Mouse (Mus musculus) brain, embryonic 18.5 days (tissue): ENCODE data around the gene Cpa2.
A peak's percentile ranks its signal among the peaks of the same experiment; 100 is the strongest.

Experiments used
- DNase-seq: peaks from one replicate; pipeline ENCODE4 v3.0.0-alpha.2; 2012; ENCODE audit warnings: low read depth, low spot score

The Cpa2 gene

GRCm38 (mm10) chr6:30547656-30548306 lies 6.4 kb downstream of the Cpa2 start:
- no peak for DNase-seq

GRCm38 (mm10) chr6:30549231-30549761 lies 7.9 kb downstream of the Cpa2 start:
- DNase-seq, result no peak

DNA sequence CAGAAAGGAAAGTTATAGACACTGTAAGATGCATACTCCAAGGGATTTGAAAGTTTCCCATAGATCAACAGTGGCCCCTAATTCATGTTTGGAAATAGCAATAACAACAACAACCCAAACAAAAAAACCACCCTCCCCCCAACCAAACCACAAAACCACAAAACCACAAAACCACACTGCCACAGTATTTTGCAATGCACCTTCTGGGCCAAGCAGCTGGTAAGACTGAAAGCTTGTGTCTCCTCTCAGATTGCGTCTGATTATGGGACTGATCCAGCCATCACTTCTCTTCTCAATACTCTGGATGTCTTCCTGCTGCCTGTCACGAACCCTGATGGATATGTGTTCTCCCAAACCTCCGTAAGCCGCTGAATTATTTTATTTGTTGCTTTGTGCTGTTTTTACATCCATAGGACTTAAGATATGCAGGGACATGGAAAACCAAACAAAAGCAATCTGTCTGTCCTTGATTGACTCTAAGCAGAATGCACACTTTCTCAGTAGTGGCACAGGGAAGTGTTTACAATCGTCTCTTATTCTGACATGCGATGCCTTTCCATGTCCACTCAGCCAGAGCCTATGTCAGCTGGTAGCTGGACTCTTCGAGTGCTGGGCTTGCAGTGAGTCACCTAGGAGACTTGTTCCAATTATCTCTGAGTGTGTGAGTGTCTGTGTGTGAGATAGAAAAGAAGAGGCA lies 9.3 kb downstream of the Cpa2 start:
- no peak for DNase-seq

GRCm38 (mm10) chr6:30551193-30551515 lies 9.8 kb downstream of the Cpa2 start:
- no peak for DNase-seq

DNA sequence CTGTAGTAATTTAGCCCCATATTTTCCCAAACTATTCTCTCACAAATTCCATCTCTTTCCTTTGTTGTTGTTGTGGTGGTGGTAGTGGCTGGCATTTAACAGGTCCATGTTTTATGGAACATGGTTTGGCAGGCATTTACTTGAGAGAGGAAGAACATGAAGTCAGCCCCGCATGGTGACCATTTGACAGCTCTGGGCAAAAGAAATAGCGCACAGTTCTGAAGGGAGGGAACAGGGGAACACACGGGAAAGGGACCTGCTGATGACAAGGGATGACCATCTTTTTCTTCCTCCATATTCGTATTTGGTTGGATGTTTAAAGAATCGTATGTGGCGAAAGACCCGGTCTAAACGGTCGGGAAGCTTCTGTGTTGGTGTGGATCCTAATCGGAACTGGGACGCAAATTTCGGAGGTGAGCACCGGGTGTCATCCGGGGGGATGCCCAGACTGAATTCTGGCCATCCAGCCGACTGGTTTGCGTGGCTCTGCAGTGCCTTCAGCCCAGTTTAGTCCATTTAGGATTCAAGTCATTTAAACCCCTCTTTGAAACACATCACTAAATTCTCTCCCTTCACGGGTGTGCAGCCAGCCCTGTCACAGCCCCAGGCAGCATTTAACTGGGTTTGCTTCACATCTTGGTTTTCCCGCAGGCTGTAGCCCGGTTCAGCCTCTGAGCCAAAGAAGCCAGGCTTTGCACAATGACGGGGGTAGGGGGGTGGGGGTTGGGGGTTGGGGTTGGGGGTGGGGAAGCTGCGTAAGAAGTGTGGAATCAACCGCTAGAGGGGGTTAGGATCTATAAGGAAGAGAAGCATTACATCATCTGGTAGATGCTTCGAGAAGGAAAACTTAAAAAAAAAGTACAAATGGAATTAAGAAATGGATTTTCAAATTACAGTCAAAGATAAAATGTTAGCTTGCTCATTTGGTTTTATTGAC lies 10.5 kb downstream of the Cpa2 start:
- peak; percentile 74 for DNase-seq

GRCm38 (mm10) chr6:30552628-30553027 lies 11.2 kb downstream of the Cpa2 start:
- DNase-seq, result no peak

DNA sequence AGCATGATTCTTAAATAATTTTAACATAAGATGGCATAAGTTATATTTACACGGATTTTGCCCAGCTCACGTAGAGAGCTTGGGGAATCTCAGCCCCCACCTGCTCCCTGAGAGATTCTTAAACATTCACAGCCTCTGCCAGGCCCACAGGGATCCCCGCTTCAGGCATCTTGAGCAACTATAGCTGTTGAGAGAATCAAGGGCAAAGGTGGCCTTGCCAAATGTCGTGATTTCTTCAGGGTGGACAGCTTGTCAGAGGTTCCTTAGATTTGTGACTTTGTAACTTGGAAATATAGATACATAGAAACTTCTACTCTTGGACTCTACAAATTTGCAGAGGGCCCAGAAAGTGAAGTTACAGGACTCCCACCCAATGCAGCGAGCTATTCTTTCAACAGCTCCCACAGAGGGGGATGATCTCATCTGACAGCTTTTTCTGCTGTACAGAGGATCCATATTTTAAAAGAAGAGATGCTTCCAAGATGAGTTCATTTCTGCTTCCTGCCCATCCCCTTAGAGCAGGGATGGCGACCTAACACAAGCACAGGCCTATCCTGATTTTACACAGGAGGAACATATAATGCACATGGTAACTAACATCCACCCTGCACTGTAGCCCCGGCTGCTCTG lies 12.1 kb downstream of the Cpa2 start:
- DNase-seq, result no peak

- no peak for DNase-seq
Observed at GRCm38 (mm10) chr6:30554092-30554491, 12.7 kb downstream of the Cpa2 start.

DNA sequence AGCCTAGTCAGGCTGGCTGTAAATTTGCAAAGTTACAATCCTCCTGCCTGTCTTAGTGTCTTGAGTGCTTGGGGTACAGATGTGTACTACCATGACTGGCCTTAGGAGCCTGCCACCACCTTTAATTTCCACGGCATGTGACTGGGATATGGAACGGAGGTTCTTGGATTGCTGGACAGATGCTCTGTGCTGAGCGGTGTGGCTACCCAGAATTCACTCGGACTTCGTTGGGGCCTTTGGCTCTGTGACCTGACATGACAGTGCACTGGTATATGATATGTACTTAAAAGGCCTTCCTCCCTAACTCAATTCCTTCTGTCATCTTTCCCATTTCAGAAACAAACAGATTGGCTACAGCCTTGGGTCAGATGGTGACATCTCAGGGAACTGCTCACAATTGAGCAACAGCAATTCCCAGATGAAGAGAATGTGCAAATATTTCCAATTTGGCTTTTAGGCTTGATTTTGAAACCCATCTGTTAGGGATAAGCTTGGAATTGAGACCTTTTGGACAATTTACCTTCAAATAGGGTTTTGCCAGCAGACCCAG lies 13.3 kb downstream of the Cpa2 start:
- no peak for DNase-seq

- no peak for DNase-seq
Observed at GRCm38 (mm10) chr6:30556080-30556479, 14.7 kb downstream of the Cpa2 start.

DNA sequence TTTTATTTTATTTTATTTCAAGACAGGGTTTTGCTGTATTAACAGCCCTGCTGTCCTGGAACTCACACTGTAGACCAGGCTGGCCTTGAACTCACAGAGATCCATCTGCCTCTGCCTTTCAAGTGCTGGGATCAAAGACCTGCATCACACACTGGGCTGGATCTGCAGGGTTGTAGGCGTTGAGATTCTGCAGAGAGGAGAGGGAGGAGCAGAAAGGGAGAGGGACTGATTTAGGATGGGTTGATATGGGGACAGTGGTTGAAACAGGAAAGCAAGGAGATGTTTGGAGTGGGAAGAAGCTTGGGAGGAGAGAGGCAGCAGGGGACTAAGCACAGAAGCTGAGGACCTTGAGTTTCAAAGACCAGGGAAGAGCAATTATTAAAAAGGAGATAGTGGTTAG lies 18.3 kb downstream of the Cpa2 start:
- DNase-seq, result no peak

GRCm38 (mm10) chr6:30562132-30562531 lies 20.8 kb downstream of the Cpa2 start:
- no peak for DNase-seq

- DNase-seq, result no peak
Observed at GRCm38 (mm10) chr6:30563575-30563974, 22.2 kb downstream of the Cpa2 start.

DNA sequence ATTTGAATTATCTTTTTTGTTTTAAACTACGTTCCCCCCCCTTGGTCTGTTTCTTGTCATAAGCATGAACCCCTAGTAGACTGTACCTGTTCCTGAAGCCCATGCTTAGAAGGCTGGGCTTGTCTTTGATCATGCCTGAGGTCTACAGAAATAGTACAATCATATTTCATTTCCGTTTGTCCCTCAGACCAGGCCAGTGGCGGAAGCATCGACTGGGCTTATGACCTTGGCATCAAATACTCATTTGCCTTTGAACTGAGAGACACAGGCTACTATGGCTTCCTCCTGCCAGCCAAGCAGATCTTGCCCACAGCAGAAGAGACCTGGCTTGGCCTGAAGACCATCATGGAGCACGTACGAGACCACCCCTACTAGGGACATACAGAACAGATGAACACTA lies 22.7 kb downstream of the Cpa2 start:
- no peak for DNase-seq

DNA sequence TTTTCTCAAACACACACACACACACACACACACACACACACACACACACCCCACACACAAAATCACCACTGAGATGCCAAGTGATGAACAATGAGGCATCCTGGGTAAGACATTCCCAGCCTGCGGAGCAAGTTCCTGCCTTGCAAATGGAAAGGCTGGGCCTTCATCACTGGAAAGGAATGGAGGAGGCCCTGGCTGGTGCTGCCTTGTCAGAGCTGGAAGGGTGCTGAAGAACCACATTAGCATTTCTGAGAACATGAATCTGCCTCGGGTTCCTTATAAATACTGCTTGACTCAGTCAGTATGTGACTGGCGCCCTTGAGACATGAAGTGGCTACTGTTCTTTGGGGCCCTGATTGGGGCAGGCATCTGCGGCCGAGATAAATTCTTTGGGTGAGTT lies 26.7 kb downstream of the Cpa2 start, which contains the start of gene Cpa4:
TSS of gene Cpa4 (plus strand) at position 301 of the 400 bp plus-strand sequence.
- DNase-seq, result no peak

- no peak for DNase-seq
Observed at GRCm38 (mm10) chr6:30569331-30569730, 27.9 kb downstream of the Cpa2 start.

- DNase-seq, result no peak
Observed at GRCm38 (mm10) chr6:30570012-30570411, 28.6 kb downstream of the Cpa2 start.

DNA sequence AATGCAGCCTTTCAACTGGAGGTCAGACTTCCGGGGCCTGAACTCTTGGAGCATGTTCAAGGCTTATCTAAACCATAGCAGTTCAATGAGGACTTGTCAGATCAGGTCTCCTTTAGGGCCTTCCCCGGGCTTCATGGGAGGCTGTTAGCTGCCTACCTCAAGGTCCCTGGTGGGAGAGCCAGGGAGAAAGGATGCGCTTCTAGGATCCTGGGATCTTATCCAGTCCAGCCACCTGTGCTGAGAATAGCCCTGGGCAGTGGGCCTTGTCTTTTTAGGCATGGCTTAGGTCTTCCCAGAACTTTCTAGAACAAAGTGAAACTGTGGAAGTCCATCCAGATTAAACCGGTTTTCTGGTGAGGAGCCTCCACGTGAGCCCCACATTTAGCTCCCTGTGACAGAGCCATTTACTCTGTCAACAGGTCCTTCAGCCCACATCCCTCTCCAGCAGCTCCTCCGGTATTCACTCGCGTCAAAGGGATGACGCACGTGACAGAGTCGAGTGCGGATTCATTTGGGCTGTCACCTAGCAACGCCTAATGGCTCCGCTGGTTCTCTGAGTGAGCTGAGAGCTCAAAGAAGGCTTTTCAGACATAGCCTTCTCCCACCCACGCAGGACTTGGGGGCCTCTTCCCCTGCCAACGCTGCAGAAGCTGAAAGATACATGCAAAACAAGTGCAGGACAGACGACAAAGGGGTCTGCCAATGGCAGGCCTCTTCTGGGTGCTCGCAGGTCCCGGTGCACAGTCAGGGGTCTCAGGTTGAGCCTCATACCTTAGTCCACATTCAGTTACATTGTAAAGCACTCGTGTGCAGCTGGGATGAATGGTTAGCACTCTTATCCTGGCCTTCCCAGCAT lies 31.3 kb downstream of the Cpa2 start:
- DNase-seq, result peak; percentile 78

DNA sequence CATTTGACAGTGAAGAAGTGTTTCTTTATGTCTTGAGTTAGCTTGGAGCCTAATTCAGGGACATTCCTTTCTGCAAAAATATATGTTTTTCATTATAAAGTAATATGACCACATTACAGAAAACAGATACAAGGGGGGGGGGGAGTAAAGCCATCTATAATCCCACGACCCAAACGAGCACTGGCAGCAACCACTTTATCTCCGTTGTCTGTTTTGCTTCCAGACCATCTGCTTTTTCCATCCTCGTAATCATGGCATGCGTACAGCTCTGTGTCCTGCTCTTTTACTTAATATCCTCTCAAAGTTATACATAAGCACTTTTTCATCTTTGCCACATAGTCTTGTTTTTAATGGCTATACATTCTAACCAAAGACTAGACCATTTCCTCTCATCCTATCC lies 32.0 kb downstream of the Cpa2 start:
- no peak for DNase-seq

- DNase-seq, result no peak
Observed at GRCm38 (mm10) chr6:30574945-30575344, 33.6 kb downstream of the Cpa2 start.
